Mouse (Mus musculus): Measurements from ENCODE around the gene Ppp1r15b. TPM values are rescaled to one million over a fixed set of nuclear protein-coding genes. Genes with fewer than 3 reads are reported as not detected.

The Ppp1r15b gene
- polyA plus RNA-seq, 1 experiment from 2014 or later: 39.1 TPM

- ATAC-seq (ENCODE audit: insufficient read depth): no peak
- no peak overlapping the region for H3K4me2 ChIP-seq
- H3K27ac ChIP-seq (replicated peaks): no peak overlapping the region
Observed at GRCm38 (mm10) chr1:133091483-133091882, 39.5 kb upstream of the Ppp1r15b start.

GRCm38 (mm10) chr1:133093719-133094118, 37.2 kb upstream of the Ppp1r15b start:
- WGBS (ENCODE audit: insufficient replicate concordance): 76% methylated on average over 7 of the region's 7 CpGs
- H3K27ac ChIP-seq (replicated peaks): no peak overlapping the region
- H3K9me3 ChIP-seq (replicated peaks): no peaks in the 10 kb centered on the region
- no peak overlapping the region for H3K4me3 ChIP-seq (replicated peaks)
- H3K36me3 ChIP-seq (replicated peaks): no peaks in the 10 kb centered on the region
- H3K4me2 ChIP-seq: no peak overlapping the region
- H3K4me1 ChIP-seq (replicated peaks): peaks cover 5% of the 10 kb centered on the region
- H3K27me3 ChIP-seq: no peaks in the 10 kb centered on the region
- H3K9ac ChIP-seq: no peak overlapping the region
- no peak for ATAC-seq (ENCODE audit: insufficient read depth)

More at GRCm38 (mm10) chr1:133091483-133091882, 39.5 kb upstream of the Ppp1r15b start:
- Histone ChIP-seq H3K4me1 (replicated peaks) (peaks cover 10% of the 10 kb centered on the region), H3K9me3 (replicated peaks) (no peaks in the 10 kb centered on the region), H3K27me3 (no peaks in the 10 kb centered on the region), H3K9ac (no peak overlapping the region), H3K4me3 (replicated peaks) (no peak overlapping the region), H3K36me3 (replicated peaks) (no peaks in the 10 kb centered on the region)
- 66% methylated on average over 8 of the region's 8 CpGs for WGBS (ENCODE audit: insufficient replicate concordance)

- no peaks in the 10 kb centered on the region for H3K9me3 ChIP-seq (replicated peaks)
- H3K36me3 ChIP-seq (replicated peaks): no peaks in the 10 kb centered on the region
- no peak overlapping the region for H3K4me2 ChIP-seq
- H3K9ac ChIP-seq: no peak overlapping the region
- 35% methylated on average over 17 of the region's 17 CpGs for whole genome bisulfite sequencing (ENCODE audit: insufficient replicate concordance)
- H3K27me3 ChIP-seq: no peaks in the 10 kb centered on the region
- no peak for ATAC-seq (ENCODE audit: insufficient read depth)
- H3K4me3 ChIP-seq (replicated peaks): no peak overlapping the region
- H3K4me1 ChIP-seq (replicated peaks): peaks cover 2% of the 10 kb centered on the region
- H3K27ac ChIP-seq (replicated peaks): no peak overlapping the region
Observed at GRCm38 (mm10) chr1:133100980-133101798, 29.8 kb upstream of the Ppp1r15b start.

GRCm38 (mm10) chr1:133102108-133102507, 28.8 kb upstream of the Ppp1r15b start:
- Histone ChIP-seq H3K4me2 (no peak overlapping the region), H3K36me3 (replicated peaks) (no peaks in the 10 kb centered on the region), H3K9ac (no peak overlapping the region), H3K4me1 (replicated peaks) (peaks cover 2% of the 10 kb centered on the region), H3K9me3 (replicated peaks) (no peaks in the 10 kb centered on the region), H3K27ac (replicated peaks) (no peak overlapping the region), H3K27me3 (no peaks in the 10 kb centered on the region), H3K4me3 (replicated peaks) (no peak overlapping the region)
- WGBS (ENCODE audit: insufficient replicate concordance): 78% methylated on average over 5 of the region's 5 CpGs
- no peak for ATAC-seq (ENCODE audit: insufficient read depth)

GRCm38 (mm10) chr1:133103315-133103714, 27.6 kb upstream of the Ppp1r15b start:
- 75% methylated on average over 7 of the region's 7 CpGs for WGBS (ENCODE audit: insufficient replicate concordance)
- Histone ChIP-seq H3K4me2 (no peak overlapping the region), H3K4me3 (replicated peaks) (no peak overlapping the region), H3K27ac (replicated peaks) (no peak overlapping the region), H3K27me3 (no peaks in the 10 kb centered on the region), H3K9me3 (replicated peaks) (no peaks in the 10 kb centered on the region), H3K9ac (no peak overlapping the region), H3K4me1 (replicated peaks) (peaks cover 2% of the 10 kb centered on the region), H3K36me3 (replicated peaks) (no peaks in the 10 kb centered on the region)
- ATAC-seq (ENCODE audit: insufficient read depth): no peak

- Histone ChIP-seq H3K9ac (no peak overlapping the region), H3K27me3 (no peaks in the 10 kb centered on the region), H3K27ac (replicated peaks) (no peak overlapping the region), H3K4me2 (no peak overlapping the region), H3K4me3 (replicated peaks) (no peak overlapping the region), H3K36me3 (replicated peaks) (no peaks in the 10 kb centered on the region), H3K4me1 (replicated peaks) (peaks cover 2% of the 10 kb centered on the region), H3K9me3 (replicated peaks) (no peaks in the 10 kb centered on the region)
- no peak for ATAC-seq (ENCODE audit: insufficient read depth)
- 76% methylated on average over 6 of the region's 6 CpGs for WGBS (ENCODE audit: insufficient replicate concordance)
Observed at GRCm38 (mm10) chr1:133103871-133104270, 27.1 kb upstream of the Ppp1r15b start.

- Histone ChIP-seq H3K4me3 (replicated peaks) (no peak overlapping the region), H3K9me3 (replicated peaks) (no peaks in the 10 kb centered on the region), H3K36me3 (replicated peaks) (no peaks in the 10 kb centered on the region), H3K4me1 (replicated peaks) (peaks cover 32% of the 10 kb centered on the region), H3K27me3 (no peaks in the 10 kb centered on the region), H3K4me2 (no peak overlapping the region), H3K9ac (no peak overlapping the region), H3K27ac (replicated peaks) (no peak overlapping the region)
- 72% methylated on average over 4 of the region's 4 CpGs for WGBS (ENCODE audit: insufficient replicate concordance)
- ATAC-seq (ENCODE audit: insufficient read depth): no peak
Observed at GRCm38 (mm10) chr1:133116108-133116507, 14.8 kb upstream of the Ppp1r15b start.

DNA sequence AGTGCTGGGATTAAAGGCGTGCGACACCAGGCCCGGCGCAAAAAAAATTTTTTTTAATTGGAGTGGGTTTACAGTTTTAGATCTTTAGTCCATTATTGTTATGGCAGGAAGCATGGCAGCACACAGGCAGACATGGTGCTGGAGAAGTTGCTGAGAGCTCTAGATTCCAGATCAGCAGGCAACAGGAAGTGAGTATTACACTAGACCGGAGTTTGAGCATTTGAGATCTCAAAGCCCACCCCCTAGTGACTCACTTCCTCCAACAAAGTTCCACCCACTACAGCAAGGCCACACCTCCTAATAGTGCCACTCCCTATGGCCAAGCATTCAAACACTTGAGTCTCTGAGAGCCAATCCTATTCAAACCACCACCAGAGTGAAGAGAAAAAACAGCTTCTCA, 12.8 kb upstream of the Ppp1r15b start:
- Histone ChIP-seq H3K9ac (no peak overlapping the region), H3K36me3 (replicated peaks) (no peaks in the 10 kb centered on the region), H3K9me3 (replicated peaks) (no peaks in the 10 kb centered on the region), H3K27me3 (no peaks in the 10 kb centered on the region), H3K4me2 (no peak overlapping the region), H3K4me1 (replicated peaks) (peaks cover 36% of the 10 kb centered on the region), H3K27ac (replicated peaks) (peak overlapping the region; percentile 72), H3K4me3 (replicated peaks) (no peak overlapping the region)
- ATAC-seq (ENCODE audit: insufficient read depth): peak; percentile 59
- 78% methylated on average over 5 of the region's 5 CpGs for WGBS (ENCODE audit: insufficient replicate concordance)

DNA sequence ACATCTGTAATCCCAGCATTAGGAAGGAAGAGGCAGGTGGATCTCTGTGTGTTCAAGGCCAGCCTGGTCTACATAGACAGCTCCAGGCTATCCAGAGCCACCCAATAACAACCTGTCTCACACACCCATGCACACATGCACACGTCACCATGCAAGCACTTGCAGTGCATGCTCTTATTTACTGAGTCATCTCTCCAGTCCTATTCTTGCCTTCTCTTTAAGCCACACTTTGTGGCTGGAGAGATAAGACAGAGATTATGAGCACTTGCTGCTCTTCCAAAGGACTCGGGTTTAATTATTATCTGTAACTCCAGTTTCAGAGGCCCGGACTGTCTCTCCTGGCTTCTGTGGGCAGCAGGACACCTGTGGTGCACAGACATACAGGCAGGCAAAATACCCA, 12.1 kb upstream of the Ppp1r15b start:
- peak overlapping the region; percentile 72 for H3K27ac ChIP-seq (replicated peaks)
- H3K27me3 ChIP-seq: no peaks in the 10 kb centered on the region
- 16% methylated on average over 3 of the region's 3 CpGs for WGBS (ENCODE audit: insufficient replicate concordance)
- no peak overlapping the region for H3K9ac ChIP-seq
- peak; percentile 92 for ATAC-seq (ENCODE audit: insufficient read depth)
- H3K4me3 ChIP-seq (replicated peaks): no peak overlapping the region
- peaks cover 36% of the 10 kb centered on the region for H3K4me1 ChIP-seq (replicated peaks)
- H3K36me3 ChIP-seq (replicated peaks): no peaks in the 10 kb centered on the region
- no peaks in the 10 kb centered on the region for H3K9me3 ChIP-seq (replicated peaks)
- peak overlapping the region; percentile 29 for H3K4me2 ChIP-seq

- peak overlapping the region; percentile 72 for H3K27ac ChIP-seq (replicated peaks)
- H3K9ac ChIP-seq: no peak overlapping the region
- 44% methylated on average over 7 of the region's 7 CpGs for WGBS (ENCODE audit: insufficient replicate concordance)
- H3K27me3 ChIP-seq: no peaks in the 10 kb centered on the region
- ATAC-seq (ENCODE audit: insufficient read depth): no peak
- H3K4me1 ChIP-seq (replicated peaks): peaks cover 42% of the 10 kb centered on the region
- H3K4me2 ChIP-seq: no peak overlapping the region
- no peaks in the 10 kb centered on the region for H3K9me3 ChIP-seq (replicated peaks)
- H3K36me3 ChIP-seq (replicated peaks): no peaks in the 10 kb centered on the region
- no peak overlapping the region for H3K4me3 ChIP-seq (replicated peaks)
Observed at GRCm38 (mm10) chr1:133119931-133120712, 10.8 kb upstream of the Ppp1r15b start.

DNA sequence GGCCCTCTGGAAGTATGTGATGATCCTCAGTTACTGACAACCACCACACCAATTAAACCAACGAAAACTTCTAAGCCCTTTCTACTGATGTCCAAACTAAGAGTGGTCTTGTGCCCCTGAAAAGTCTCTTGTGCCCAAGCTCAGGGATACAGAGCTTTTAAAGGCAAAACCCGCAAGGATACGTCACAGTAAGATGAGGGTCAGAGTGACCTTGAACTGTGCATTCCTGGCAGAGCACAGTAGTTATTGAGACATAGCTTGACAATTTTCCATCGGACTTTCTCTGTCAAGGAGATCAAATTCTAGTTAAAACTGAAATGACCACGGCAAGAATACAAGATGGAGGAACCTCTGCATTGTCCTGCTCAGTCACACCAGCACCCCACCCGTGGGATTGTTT, 9.7 kb upstream of the Ppp1r15b start:
- H3K4me1 ChIP-seq (replicated peaks): peaks cover 42% of the 10 kb centered on the region
- H3K9ac ChIP-seq: no peak overlapping the region
- H3K9me3 ChIP-seq (replicated peaks): no peaks in the 10 kb centered on the region
- 50% methylated on average over 6 of the region's 6 CpGs for WGBS (ENCODE audit: insufficient replicate concordance)
- ATAC-seq (ENCODE audit: insufficient read depth): no peak
- no peak overlapping the region for H3K4me3 ChIP-seq (replicated peaks)
- H3K4me2 ChIP-seq: no peak overlapping the region
- no peak overlapping the region; the same call in 1 of the 2 replicates for H3K27ac ChIP-seq (replicated peaks)
- no peaks in the 10 kb centered on the region for H3K36me3 ChIP-seq (replicated peaks)
- no peaks in the 10 kb centered on the region for H3K27me3 ChIP-seq

Measured in liver, embryonic 15.5 days (tissue).